Mouse (Mus musculus) cortical plate, adult 2 months (tissue): ENCODE measurements around the gene Bpifb1. TPM values are rescaled to one million over a fixed set of nuclear protein-coding genes. Genes with fewer than 3 reads are reported as not detected.

Experiments used
- H3K27ac ChIP-seq: fragments of 200-500 bp; 2 replicates; pipeline ENCODE4 v1.5.1; 2012; ENCODE audit warnings: low read length, control low read depth, inconsistent platforms; ENCODE audit not compliant: insufficient read depth
- H3K4me1 ChIP-seq: fragments of 200-500 bp; 2 replicates; pipeline ENCODE4 v1.6.1; 2011; ENCODE audit warnings: low read length; ENCODE audit not compliant: control insufficient read depth, insufficient read depth
- H3K4me3 ChIP-seq: fragments of 200-500 bp; 2 replicates; pipeline ENCODE4 v1.5.1; 2011; ENCODE audit warnings: mild to moderate bottlenecking, low read length, control low read depth; ENCODE audit not compliant: insufficient read depth
- CTCF ChIP-seq: fragments of 200-500 bp; IDR thresholded peaks from 2 replicates; pipeline ENCODE4 v1.5.1; 2011; ENCODE audit warnings: mild to moderate bottlenecking, control low read depth, low read length; ENCODE audit not compliant: insufficient read depth; ENCODE audit errors: extremely low read depth
- POLR2A ChIP-seq: fragments of 200-500 bp; IDR thresholded peaks from 2 replicates; pipeline ENCODE4 v1.6.1; 2011; ENCODE audit warnings: mild to moderate bottlenecking, low read length, control low read depth; ENCODE audit not compliant: insufficient read depth; ENCODE audit errors: extremely low read depth
- polyA plus RNA-seq: library from polyadenylated mRNA; depleted of rRNA; stranded (reverse); fragments of >200 nt; gene quantifications from 2 replicates; pipeline ENCODE4 v1.2.3, GENCODE M21; 2012

Gene Bpifb1
- polyA plus RNA-seq, 1 experiment = 0.10 TPM

- Histone ChIP-seq H3K4me3 (no peak overlapping the region), H3K4me1 (no peaks in the 10 kb centered on the region), H3K27ac (no peak overlapping the region)
- TF ChIP-seq CTCF (no peak), POLR2A (no peak)
These were observed 5.3 kb upstream of the Bpifb1 start for GRCm38 (mm10) chr2:154185319-154185718.

GRCm38 (mm10) chr2:154185748-154186147 lies 4.9 kb upstream of the Bpifb1 start:
- Histone ChIP-seq H3K27ac (no peak overlapping the region), H3K4me1 (no peaks in the 10 kb centered on the region)
- TF ChIP-seq POLR2A (no peak), CTCF (no peak)

GRCm38 (mm10) chr2:154187468-154187867 lies 3.1 kb upstream of the Bpifb1 start:
- TF ChIP-seq POLR2A (no peak), CTCF (no peak)
- no peaks in the 10 kb centered on the region for H3K4me1 ChIP-seq
- H3K27ac ChIP-seq = no peak overlapping the region
- no peak overlapping the region for H3K4me3 ChIP-seq

More at GRCm38 (mm10) chr2:154185748-154186147, 4.9 kb upstream of the Bpifb1 start:
- H3K4me3 ChIP-seq = no peak overlapping the region

GRCm38 (mm10) chr2:154189877-154190434 lies 662 bp upstream of the Bpifb1 start:
- TF ChIP-seq POLR2A = no peak
- no peak for TF ChIP-seq CTCF
- Histone ChIP-seq H3K4me1 (no peaks in the 10 kb centered on the region), H3K4me3 (no peak overlapping the region), H3K27ac (no peak overlapping the region)

GRCm38 (mm10) chr2:154192141-154192540 lies 1.5 kb downstream of the Bpifb1 start:
- H3K27ac ChIP-seq = no peak overlapping the region
- TF ChIP-seq CTCF = no peak
- no peak for TF ChIP-seq POLR2A
- H3K4me3 ChIP-seq = no peak overlapping the region
- H3K4me1 ChIP-seq = no peaks in the 10 kb centered on the region

GRCm38 (mm10) chr2:154193071-154193470 lies 2.5 kb downstream of the Bpifb1 start:
- Histone ChIP-seq H3K27ac (no peak overlapping the region), H3K4me1 (no peaks in the 10 kb centered on the region), H3K4me3 (no peak overlapping the region)
- TF ChIP-seq POLR2A = no peak
- no peak for TF ChIP-seq CTCF

GRCm38 (mm10) chr2:154193994-154194504 lies 3.4 kb downstream of the Bpifb1 start:
- Histone ChIP-seq H3K4me3 (no peak overlapping the region), H3K4me1 (no peaks in the 10 kb centered on the region)
- TF ChIP-seq POLR2A (no peak), CTCF (no peak)

GRCm38 (mm10) chr2:154197036-154197435 lies 6.4 kb downstream of the Bpifb1 start:
- H3K4me1 ChIP-seq = no peaks in the 10 kb centered on the region
- no peak overlapping the region for H3K4me3 ChIP-seq
- no peak overlapping the region for H3K27ac ChIP-seq
- TF ChIP-seq POLR2A = no peak
- TF ChIP-seq CTCF = no peak

More at GRCm38 (mm10) chr2:154193994-154194504, 3.4 kb downstream of the Bpifb1 start:
- H3K27ac ChIP-seq = no peak overlapping the region

- TF ChIP-seq CTCF (no peak), POLR2A (no peak)
- Histone ChIP-seq H3K4me3 (no peak overlapping the region), H3K27ac (no peak overlapping the region), H3K4me1 (peaks cover 2% of the 10 kb centered on the region; the same call in 1 of the 2 replicates)
These were observed 14.0 kb downstream of the Bpifb1 start for GRCm38 (mm10) chr2:154204630-154205029.

GRCm38 (mm10) chr2:154206908-154207307 lies 16.3 kb downstream of the Bpifb1 start:
- Histone ChIP-seq H3K4me1 (peaks cover 5% of the 10 kb centered on the region), H3K27ac (no peak overlapping the region), H3K4me3 (no peak overlapping the region)
- TF ChIP-seq POLR2A (no peak), CTCF (peak; percentile 44)

GRCm38 (mm10) chr2:154209112-154209511 lies 18.5 kb downstream of the Bpifb1 start:
- peaks cover 7% of the 10 kb centered on the region for H3K4me1 ChIP-seq
- no peak overlapping the region for H3K27ac ChIP-seq
- H3K4me3 ChIP-seq = no peak overlapping the region
- TF ChIP-seq POLR2A (no peak), CTCF (peak; percentile 56)
